Mouse (Mus musculus) ovary, adult 18-20 months (tissue): ENCODE measurements around the gene Mylip.

Experiments
- DNase-seq: peaks from one replicate; pipeline ENCODE4 v3.0.0; 2022; ENCODE audit warnings: low spot score, mixed read lengths

The Mylip gene

DNA sequence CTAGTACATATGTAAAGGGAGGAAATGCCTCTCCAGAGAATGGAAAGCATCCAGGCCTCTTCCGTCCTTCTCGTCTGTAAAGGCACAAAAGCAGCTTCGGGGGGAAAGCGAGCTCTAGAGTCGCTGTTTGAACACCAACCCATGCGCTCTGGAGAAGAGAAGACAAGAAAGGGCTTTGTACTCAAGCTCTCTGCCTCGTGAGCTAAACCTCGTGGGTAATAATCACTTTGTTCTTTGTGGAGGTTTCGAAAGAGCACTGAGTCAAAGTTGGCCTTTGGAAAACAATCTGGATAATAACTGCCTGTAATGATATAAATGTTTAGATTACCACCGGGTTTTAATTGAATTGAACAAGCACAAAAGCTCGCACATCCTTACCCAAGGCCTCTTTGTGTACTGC, 39.7 kb downstream of the Mylip start:
- DNase-seq = no peak

DNA sequence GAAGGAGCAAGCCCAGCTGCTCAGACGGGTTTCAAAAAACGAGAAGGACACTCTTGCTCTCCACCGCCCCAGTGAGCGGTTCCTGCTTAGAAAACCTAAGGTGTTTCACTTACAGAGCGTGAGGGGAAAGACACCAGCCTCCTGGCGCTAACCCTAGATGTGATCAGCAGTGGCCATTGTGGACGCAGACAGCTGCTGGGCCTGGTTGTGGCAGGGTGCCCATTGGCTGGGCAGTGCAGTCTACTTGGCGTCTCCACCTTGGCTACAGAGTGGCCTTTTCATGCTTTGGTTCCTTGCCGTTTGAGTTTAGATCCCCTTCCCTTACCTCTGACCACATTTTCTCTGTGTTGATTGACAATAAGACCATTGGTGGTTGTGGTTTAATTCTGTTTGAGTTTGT, 47.6 kb downstream of the Mylip start:
- no peak for DNase-seq

DNA sequence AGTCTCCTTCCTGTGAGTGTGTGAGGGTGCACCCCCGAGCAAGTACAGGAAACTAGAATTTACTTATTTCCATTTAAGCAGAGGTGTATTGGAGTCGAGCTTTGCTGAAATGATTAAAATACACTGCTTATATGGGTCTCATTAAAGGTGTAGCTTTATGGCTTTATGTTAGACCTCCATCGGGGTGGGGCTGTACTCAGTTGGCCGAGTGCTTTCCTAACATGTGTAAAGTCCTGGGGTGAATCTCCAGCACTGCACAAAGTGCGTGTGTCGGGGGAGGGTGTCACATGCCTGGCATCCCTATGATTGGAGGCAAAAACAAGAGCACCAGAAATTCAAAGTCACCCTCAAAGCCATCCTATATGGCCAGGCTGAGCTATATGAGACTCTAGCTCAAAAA, 49.3 kb downstream of the Mylip start:
- DNase-seq = no peak

DNA sequence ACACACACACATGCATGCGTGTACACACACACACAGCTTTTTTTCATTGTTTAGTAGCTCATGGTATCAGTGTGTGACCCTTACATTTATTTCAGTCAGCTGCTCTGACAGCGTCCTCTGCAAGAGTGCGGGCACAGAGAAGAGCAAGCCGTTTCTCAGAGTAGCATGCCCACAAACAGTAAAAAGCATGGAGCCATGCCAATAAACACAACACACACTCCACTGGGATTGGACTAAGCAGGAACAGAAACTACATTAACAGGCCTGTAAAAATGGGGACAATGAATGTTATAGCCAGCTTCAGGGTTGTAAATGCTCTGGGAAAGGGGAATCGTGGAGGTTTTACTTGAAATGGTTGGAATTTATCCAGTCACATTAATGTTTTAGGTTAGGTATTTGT, 50.7 kb downstream of the Mylip start:
- DNase-seq = no peak

DNA sequence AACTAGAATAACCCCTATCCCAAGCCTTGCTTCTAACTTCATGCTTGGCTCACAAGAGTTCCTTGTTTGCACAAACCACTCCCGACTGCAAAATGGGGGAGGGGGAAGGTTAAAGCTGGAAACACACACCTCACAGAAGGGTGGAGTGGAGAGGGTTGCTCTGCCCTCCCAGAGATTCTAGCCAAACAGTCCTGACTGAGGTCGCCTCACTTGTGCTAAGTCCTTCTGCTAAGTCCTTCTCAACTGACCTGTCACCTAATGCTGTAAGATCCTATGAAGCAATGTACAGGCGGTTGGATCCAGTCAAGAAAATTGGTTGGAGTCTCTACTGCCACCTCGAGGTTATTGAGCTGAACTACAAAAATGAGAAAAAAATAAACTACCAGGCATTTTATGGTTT, 52.9 kb downstream of the Mylip start:
- no peak for DNase-seq

DNA sequence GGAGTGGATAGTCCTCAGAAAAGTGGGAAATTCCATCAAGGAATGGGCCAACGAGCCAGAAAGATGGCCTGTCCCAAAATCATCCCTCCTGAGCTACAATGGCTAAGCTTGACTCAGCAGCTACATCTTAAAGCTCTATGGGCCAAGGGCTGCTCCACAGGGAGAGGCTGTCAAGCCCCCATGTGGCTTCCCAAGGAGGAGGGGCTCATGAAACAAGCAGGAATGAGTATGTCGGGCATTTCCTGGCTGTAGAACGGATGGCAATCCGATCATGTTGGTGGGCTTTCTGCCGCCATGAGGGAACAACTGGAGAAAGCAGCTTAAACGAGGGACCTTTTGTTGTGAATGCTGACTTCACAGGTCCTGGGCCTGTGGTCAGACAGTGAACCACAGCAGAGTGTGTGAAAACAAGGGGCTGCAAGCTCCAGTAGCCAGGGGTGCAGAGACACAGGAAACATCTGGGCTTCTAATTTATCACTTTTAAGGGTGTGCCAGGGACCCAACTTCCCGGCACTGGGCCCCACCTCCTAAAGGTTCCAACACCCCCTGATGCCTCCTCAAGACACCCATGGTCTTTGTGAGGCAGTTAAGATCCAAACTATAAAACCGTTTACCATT, 53.5 kb downstream of the Mylip start:
- no peak for DNase-seq

DNA sequence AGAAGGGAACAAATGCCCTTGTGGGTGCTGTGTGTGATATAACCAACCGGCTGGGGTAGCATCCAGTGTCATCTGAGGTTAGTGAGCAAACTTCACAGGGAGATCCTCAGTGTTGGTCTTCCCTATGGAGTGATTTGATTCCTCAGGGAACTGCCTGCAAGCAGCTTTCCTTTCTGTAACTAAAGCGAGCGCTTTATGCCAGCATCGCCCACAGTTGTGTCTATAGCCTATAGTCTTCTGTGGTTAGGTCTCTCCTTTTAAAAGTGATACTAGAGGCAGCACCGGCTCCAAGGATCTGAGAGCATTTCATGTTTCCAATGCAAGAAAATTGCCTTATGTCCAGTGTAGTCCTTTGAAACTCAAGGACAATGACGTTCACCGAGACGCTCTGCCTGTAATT, 54.7 kb downstream of the Mylip start:
- DNase-seq = no peak

DNA sequence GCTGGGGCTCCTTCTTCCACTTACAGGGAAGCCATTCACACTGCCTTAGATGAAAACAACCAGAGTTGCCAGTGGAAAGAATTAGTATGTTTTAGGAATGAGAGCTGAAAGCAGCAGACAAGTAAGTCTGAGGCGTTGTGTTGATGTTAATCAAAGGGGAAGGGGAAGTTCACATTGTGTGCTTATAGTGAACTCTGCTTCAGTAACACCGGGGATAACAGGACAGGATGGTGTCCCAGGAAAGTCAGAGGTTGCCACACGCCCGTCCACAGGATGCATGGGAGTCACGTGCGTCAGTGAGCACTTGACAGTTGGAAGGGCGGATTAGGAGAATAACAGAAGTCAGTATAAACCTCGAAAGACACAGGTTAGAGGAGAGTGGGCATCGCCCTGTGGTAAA, 55.1 kb downstream of the Mylip start:
- no peak for DNase-seq

DNA sequence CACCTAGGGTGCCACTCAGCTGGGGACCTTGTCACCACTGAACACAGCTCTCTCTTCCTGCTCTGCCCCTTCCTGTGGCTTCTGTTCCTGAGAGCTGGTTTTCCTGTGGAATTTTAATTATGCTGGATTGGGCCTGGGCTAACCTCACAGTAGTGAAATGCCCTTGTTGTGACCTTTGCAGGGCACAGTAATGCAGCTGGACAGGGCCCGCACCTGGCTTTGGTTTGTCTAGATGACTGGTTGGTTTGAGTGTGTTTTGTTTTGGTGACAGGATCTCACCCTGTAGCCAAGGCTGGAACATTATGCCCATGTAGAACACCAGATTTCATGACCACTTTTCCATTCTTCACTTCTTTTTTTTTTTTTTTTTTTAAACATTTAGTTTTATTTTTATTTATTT, 57.1 kb downstream of the Mylip start:
- no peak for DNase-seq

DNA sequence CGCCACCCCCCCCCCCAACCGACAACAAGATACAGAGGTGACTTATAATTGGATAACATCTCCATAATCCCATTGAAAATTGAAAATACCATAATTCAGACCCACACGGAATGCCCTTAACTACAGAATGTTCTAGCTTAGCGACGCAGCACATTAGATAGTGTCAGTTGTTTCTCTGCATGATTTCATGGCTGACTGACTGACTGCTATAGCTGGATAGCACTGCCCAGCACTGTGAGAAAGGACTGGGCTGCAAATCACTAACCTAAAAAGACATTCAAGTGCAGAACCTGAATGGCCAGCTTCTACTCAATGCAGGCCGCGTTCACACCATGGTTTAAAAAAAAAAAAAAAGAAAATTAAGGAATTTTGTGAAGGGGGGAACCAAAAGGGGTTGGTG, 62.9 kb downstream of the Mylip start:
- DNase-seq = no peak

DNA sequence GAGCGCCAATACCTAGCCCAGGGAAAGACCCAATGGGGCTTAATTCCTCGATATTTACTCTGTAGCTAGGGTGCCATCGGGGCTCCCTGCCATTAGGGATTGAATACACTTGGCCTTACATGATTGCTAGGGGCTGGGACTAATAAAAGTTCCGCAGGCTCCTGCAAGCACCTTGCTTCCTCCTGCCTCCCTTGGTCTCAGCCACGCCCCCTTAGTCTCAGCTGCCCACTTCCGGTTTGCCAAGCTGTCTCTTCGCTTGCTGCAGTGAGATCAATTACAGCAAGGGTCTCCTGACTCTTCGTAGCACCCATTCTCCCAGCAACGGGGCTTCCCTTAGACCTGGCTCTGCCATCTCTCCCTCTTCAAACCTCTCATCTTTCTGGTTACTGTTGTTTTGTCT, 63.5 kb downstream of the Mylip start:
- DNase-seq = no peak

DNA sequence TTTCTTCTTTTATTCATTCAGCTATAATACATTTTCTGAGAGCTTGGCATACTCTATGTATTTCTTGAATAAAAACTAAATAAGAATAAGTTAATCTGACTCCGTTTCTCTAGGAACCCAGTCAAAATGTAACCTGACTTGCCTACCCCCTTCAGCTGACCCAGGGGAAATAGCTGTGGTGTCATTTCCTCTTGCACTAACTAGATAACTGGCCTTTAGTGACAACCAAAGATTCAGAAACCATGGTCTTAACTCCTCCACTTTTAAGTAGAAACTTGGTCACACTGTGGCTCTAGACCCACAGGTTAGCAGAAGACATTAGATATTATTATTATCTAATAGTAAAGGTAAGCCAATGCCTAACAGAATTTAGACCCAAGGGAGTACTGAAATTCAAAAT, 64.5 kb downstream of the Mylip start:
- DNase-seq = no peak

DNA sequence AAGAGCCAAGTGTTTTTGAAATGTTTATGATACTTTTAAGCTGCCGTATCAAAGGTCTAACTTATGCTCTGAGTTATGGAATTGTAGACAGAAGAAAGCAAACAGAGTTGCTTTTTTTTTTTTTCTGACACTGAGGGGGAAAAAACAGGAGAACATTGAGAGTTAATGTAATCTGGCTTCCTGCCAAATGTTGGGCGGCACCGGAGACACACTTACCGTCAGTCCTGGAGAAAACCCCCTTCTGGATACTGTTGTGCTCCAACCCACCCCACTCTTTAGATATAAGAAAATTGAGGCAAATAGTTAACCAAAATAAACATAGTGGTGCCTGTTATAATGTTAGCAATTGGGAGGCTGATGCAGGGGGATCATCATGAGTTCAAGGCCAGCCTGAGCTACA, 65.1 kb downstream of the Mylip start:
- no peak for DNase-seq

DNA sequence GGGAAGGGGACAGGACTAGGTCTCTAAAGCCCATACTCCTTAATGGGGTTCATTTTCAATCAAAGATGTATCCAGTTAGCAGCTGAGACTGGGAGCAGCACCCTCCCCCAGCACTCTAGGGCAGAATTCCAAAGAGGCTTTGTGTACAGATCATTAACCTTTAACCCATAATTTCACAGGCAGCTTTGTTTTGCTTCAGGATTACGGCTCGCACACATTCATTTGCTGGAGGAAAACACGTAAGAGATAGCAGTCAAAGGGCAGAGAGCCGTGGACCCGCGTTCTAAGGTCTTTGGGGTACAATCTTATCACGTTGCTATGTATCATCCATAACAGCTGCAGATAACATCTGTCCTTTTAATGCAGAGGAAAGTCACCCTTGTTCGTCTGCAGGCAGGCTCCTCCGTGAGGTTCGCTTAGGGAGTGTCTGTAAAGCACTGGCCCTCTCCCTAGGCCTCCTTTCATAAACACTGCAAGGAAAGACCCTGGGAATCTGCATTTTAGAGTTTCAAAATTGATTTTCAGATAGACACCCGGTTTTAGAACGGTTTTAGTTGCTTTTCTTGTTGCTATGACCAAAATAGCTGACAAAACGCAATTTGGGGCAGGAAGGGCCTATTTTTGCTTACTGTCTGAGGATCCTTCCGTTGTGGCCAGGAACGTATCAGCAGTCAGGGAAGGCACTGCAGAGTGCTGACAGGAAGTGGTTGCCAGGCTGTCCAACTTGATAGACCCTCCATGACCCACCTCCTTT, 65.7 kb downstream of the Mylip start:
- peak; percentile 54 for DNase-seq

DNA sequence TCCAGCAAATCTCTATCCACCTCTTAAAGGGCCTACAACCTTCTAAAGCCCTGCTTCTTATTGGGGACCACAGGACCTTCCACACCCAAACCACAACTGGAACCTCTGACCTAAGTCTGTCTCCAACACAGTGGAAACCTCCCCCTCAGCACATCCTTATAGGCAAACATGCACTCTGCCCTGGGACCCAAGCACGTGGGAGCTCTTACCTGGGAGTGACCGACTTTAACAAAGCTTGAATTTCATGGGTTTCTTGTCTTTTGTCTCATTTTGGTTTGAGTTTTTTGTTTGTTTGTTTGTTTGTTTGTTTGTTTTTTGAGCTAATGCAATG, 66.3 kb downstream of the Mylip start:
- no peak for DNase-seq

DNA sequence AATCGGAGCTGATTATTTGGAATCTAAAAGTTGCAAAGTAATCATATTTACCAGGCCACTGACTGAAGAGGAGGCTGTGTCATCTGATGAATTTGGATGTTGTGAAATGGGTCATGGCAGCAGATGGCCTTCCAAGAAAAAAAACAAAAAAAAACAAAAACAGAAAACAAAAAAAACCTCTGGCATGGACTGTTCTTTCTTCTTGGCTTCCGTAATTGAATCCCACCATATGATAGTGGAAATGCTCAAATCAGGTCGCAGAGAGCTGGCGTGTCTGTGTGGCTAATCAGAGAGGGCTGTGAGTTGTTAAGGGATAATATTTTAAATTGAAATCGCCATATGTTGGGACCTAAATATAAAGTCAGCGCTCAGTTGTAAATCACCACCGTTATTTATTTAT, 67.9 kb downstream of the Mylip start:
- no peak for DNase-seq

DNA sequence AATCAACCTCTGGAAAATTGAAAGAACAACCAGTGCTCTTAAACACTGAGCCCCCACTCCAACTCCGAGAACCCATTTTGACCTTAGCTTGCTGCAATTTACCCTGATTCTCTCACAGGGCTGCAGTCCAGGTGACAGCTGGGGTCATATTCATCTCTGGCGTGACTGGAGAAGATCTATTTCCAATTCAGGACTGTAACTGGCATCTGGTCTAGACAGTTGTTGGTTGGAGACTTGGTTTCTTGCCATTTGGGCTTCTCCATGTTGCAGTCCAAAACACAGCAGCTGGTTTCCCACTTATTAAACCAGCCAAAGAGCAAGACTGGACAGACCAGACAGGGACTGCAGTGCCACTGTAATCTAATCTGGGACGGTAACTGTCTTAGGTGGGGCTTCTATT, 70.6 kb downstream of the Mylip start:
- DNase-seq = no peak

DNA sequence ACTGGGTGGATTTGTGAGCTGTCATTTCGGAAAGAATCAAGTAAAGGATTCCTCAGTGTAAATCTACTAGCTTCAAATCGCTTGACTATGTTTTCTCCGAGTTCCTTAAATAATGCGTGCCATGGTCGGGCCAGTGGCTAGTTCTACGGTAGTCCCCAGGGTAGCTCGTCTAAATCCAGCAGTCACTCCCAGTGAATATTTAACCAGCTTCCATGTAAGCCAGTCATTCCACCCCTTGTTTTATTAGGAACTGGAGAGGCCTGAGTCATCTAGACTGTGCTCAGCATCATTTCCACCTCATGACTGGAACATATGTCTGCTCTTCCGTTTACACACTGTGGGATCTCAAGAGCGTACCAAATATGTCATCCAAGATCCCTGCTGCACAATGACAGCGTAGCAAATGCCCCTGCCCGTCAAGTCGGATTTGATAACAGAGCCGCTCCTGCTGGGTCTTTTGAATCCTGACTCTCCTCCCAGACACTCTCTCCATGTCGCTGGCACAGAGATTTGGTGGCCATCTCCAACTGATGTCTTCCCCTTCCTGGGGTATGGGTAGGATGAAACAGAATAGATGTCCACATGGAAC, 71.9 kb downstream of the Mylip start:
- DNase-seq = no peak
